Mouse (Mus musculus) limb, embryonic 15.5 days (tissue): ENCODE results near the gene Sirt1. TPM values are rescaled to one million over a fixed set of nuclear protein-coding genes. Genes with fewer than 3 reads are reported as not detected.
"Not testable (repeated sequence)": the region's sequence is repeated elsewhere in the genome, so short reads cannot be mapped to it uniquely, and the experiment has no call there.

ENCODE experiments used
- ATAC-seq: fragments of 200-750 bp; cut with Nextera tagmentation; 2 replicates; pipeline ENCODE4 v1.8.0; 2017; ENCODE audit warnings: low read depth, moderate TSS enrichment; ENCODE audit not compliant: insufficient number of reproducible peaks, low FRiP score, low TSS enrichment
- H3K27ac ChIP-seq: fragments of 300-500 bp; sonication (generic); 2 replicates; pipeline ENCODE4 v1.5.1; 2015; ENCODE audit warnings: moderate library complexity, mild to moderate bottlenecking, inconsistent platforms
- H3K27me3 ChIP-seq: fragments of 300-500 bp; sonication (generic); 2 replicates; pipeline ENCODE4 v1.6.1; 2015; ENCODE audit warnings: inconsistent platforms
- H3K36me3 ChIP-seq: fragments of 300-500 bp; sonication (generic); 2 replicates; pipeline ENCODE4 v1.6.1; 2015; ENCODE audit warnings: inconsistent platforms
- H3K4me1 ChIP-seq: fragments of 300-500 bp; sonication (generic); 2 replicates; pipeline ENCODE4 v1.6.1; 2015; ENCODE audit warnings: inconsistent platforms
- H3K4me2 ChIP-seq: fragments of 300-500 bp; sonication (generic); 2 replicates; pipeline ENCODE4 v1.6.1; 2015; ENCODE audit warnings: mild to moderate bottlenecking, inconsistent platforms
- H3K4me3 ChIP-seq: fragments of 300-500 bp; sonication (generic); 2 replicates; pipeline ENCODE4 v1.5.1; 2015; ENCODE audit warnings: mild to moderate bottlenecking, inconsistent platforms
- H3K9ac ChIP-seq: fragments of 300-500 bp; sonication (generic); 2 replicates; pipeline ENCODE4 v1.6.1; 2015; ENCODE audit warnings: inconsistent platforms
- H3K9me3 ChIP-seq: fragments of 300-500 bp; sonication (generic); 2 replicates; pipeline ENCODE4 v1.6.1; 2016; ENCODE audit warnings: inconsistent platforms
- WGBS: fragments of 180-500 bp; shearing (Covaris S2); methylation state at CpG from one replicate; pipeline ENCODE4 v1.1.7; 2015; 5-methylcytosine and 5-hydroxymethylcytosine counted together
- polyA plus RNA-seq: library from polyadenylated mRNA; unstranded; fragments of >200 nt; fragmentation: Nextera tagmentation; extraction: Ambion mirVana; gene quantifications from 2 replicates; pipeline ENCODE4 v1.2.1, GENCODE M21; 2015

Sirt1 gene
- polyA plus RNA-seq, 1 experiment from 2014 or later, result 4.8 TPM

DNA sequence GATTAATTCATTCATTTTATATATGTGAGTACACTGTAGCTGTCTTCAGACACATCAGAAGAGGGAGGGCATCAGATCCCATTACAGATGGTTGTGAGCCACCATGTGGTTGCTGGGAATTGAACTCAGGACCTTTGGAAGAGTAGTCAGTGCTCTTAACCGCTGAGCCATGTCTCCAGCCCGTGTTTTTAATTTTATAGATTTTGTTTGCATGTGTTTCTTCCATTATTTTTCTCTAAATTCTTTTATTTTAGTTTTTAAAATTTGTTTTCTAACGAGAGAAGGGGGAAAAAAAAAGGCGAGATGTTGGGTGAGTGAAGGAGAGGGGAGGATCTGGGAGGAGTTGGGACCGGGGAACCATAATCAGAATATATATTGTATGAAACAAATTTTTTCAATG is 4.4 kb upstream of the Sirt1 start:
- Histone ChIP-seq H3K4me2 (peak overlapping the region; percentile 72), H3K4me3 (peak overlapping the region; percentile 58)
- H3K9me3 ChIP-seq, H3K9ac ChIP-seq, H3K27me3 ChIP-seq, H3K4me1 ChIP-seq, H3K27ac ChIP-seq, H3K36me3 ChIP-seq, ATAC-seq: not testable (repeated sequence)
- 17% methylated on average over 5 of the region's 5 CpGs for WGBS

DNA sequence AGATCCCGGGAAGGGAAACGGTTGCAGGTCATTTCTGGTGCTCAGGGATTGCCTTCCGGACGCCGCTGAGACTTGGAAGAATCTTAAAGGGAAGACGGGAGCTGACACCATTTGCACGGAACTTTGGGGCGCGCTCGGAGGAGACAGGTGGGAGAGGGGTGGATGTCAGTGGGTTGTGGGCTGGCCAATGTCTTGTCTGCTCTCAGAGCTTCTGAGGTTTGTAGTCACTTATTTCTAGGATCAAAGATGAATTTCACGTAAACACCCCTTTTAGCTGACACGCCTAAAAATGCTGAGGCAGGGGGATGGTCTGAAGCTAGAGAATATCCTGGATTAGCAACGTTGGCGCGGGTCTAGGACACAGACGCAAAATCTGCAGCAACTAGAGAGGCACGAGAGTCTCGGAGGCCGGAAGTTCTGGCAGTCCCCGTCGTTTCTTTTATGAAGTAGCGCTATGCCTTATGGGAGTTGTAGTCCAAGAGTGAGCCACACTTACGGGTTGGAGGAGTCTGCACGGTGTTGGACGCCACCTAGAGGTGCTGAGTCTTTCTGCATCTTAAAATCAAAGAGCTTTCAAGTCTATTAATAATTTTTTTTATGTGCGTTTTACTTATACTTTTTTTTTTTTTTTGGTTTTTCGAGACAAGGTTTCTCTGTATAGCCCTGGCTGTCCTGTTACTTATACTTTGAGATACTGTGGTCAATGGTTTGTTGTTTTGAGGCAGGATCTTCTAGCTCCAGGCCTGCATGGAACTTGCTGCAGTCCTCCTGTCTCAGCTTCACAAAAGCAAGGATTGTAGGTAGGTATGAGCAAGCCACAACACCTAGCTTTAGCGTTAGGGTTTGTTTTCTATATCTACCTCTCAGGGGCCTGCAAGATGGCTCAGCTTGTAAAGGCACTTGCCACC is 1.1 kb upstream of the Sirt1 start, which contains the start of gene Dnajc12:
Gene Dnajc12, plus strand, starts transcription at position 72 of the 908 bp plus-strand sequence.
- Histone ChIP-seq H3K36me3 (no peaks in the 10 kb centered on the region), H3K9me3 (no peaks in the 10 kb centered on the region), H3K4me2 (peak within 1 kb of the TSS; percentile 85), H3K27ac (peak within 1 kb of the TSS; percentile 71), H3K27me3 (0 out of 2 replicates have a peak, but pooled peaks cover 3% of the 10 kb centered on the region), H3K9ac (peak within 1 kb of the TSS; percentile 51), H3K4me1 (peaks cover 9% of the 10 kb centered on the region; the same call in 1 of the 2 replicates), H3K4me3 (peak within 1 kb of the TSS; percentile 49)
- WGBS, result 1% methylated on average over 28 of the region's 28 CpGs
- ATAC-seq, result peak; percentile 89

DNA sequence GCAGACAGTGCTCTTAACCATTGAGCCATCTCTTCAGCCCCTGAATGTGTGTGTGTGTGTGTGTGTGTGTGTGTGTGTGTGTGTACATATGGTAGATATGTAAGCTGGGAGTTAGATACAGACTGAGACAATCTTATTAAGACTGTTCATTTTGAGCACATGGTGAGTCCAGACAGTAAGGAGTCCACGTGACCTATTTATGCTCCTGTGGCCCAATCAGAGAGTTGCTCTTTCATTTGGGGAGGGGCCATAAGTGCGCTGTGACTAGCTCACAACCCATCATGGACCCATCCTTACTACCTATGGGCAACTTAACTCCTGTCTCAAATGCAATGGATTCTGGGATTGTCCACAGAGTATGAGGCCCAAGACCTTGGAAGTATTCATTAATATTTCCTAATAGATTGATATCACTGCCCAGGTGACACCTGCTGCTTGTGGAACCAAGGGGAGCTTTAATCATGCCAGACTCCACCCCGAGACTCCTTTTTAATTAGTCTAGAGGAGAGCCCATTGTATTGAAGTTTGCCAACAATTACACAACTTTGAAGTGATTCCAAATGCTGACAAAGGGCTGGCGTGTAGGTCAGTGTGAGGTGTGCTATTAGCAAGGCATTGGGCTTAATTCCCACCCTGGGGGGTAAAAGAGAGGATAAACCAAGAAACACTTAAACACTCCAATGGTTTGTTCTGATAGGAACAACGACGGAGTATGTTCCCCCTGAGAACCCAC is 2.4 kb downstream of the Sirt1 start:
- H3K27ac ChIP-seq, result no peak overlapping the region
- H3K4me2 ChIP-seq, result no peak overlapping the region
- 60% methylated on average over 6 of the region's 6 CpGs for WGBS
- no peaks in the 10 kb centered on the region for H3K9me3 ChIP-seq
- H3K4me3 ChIP-seq, result no peak overlapping the region
- no peak for ATAC-seq
- no peak overlapping the region for H3K9ac ChIP-seq
- 0 out of 2 replicates have a peak, but pooled peaks cover 3% of the 10 kb centered on the region for H3K27me3 ChIP-seq
- H3K36me3 ChIP-seq, result no peaks in the 10 kb centered on the region
- peaks cover 9% of the 10 kb centered on the region; the same call in 1 of the 2 replicates for H3K4me1 ChIP-seq

- WGBS, result 21% methylated on average over 9 of the region's 9 CpGs
- no peak overlapping the region for H3K4me2 ChIP-seq
- no peak for ATAC-seq
- no peak overlapping the region for H3K27ac ChIP-seq
- H3K9ac ChIP-seq, result no peak overlapping the region
- no peaks in the 10 kb centered on the region for H3K9me3 ChIP-seq
- H3K4me3 ChIP-seq, result no peak overlapping the region
- H3K4me1 ChIP-seq, result peaks cover 9% of the 10 kb centered on the region; the same call in 1 of the 2 replicates
- 0 out of 2 replicates have a peak, but pooled peaks cover 3% of the 10 kb centered on the region for H3K27me3 ChIP-seq
- no peaks in the 10 kb centered on the region for H3K36me3 ChIP-seq
Measured at GRCm38 (mm10) chr10:63377468-63377867, 4.0 kb downstream of the Sirt1 start.

DNA sequence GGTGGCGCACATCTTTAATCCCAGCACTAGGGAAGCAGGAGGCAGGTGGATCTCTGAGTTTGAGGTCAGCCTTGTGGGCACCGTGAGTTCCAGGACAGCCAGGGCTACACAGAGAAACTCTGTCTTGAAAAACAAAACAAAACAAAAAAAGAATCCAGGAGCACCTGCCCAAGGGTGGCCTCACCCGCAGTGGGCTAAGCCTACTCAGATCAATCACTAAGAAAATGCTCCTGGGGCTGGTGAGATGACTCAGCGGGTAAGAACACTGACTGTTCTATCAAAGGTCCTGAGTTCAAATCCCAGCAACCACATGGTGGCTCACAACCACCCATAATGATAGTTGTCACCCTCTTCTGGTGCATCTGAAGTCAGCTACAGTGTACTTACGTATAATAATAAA is 5.2 kb downstream of the Sirt1 start:
- no peak overlapping the region for H3K4me2 ChIP-seq
- H3K4me1 ChIP-seq, result peaks cover 2% of the 10 kb centered on the region; the same call in 1 of the 2 replicates
- 85% methylated on average over 5 of the region's 5 CpGs for WGBS
- H3K27me3 ChIP-seq, result 0 out of 2 replicates have a peak, but pooled peaks cover 2% of the 10 kb centered on the region
- H3K36me3 ChIP-seq, result no peaks in the 10 kb centered on the region
- no peak for ATAC-seq
- H3K27ac ChIP-seq, result no peak overlapping the region
- H3K9ac ChIP-seq, result no peak overlapping the region
- H3K4me3 ChIP-seq, result no peak overlapping the region
- no peaks in the 10 kb centered on the region for H3K9me3 ChIP-seq

DNA sequence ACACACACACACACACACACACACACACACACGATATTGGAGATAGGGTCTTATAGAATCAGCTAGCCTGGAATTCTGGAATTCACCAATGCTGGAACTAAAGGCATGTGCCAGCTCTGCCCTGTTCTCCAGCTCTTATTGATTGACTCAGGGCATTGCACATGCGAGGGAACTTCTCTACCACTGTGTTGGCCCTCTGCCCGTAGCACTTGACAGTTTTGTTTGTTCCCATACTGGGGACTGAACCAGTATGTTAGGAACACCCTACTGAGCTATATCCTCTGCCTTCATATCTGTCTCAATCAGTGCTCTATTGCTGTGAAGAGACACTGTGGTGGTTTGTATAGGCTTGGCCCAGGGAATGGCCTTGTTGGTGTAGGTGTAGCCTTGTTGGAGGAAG is 13.5 kb downstream of the Sirt1 start:
- H3K4me1 ChIP-seq, result no peaks in the 10 kb centered on the region
- no peak for ATAC-seq
- no peak overlapping the region for H3K4me2 ChIP-seq
- no peak overlapping the region for H3K4me3 ChIP-seq
- 73% methylated on average over 3 of the region's 3 CpGs for WGBS
- no peak overlapping the region for H3K9ac ChIP-seq
- H3K27ac ChIP-seq, result no peak overlapping the region
- H3K36me3 ChIP-seq, result no peaks in the 10 kb centered on the region
- no peaks in the 10 kb centered on the region for H3K9me3 ChIP-seq
- H3K27me3 ChIP-seq, result no peaks in the 10 kb centered on the region

DNA sequence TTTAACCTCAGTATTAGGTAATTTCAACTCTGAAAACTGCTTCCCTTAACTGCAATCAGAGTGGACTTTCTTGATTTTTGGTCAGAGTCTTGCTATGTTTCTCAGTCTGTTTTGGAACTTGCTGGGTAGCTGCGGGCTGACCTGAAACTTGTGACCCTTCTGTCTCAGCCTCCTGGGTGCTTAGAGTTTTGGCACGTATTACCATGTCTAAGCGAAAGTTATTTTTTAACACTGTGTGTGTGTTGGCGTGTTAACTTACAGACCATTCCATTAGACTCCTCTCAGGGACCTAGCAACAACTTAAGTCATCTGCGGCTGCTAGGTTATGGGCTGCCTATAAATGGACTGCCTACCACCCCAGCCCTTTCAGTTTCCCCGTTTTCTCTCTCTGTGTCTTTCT is 14.1 kb downstream of the Sirt1 start:
- no peaks in the 10 kb centered on the region for H3K36me3 ChIP-seq
- no peak overlapping the region for H3K27ac ChIP-seq
- WGBS, result 66% methylated on average over 6 of the region's 6 CpGs
- H3K4me2 ChIP-seq, result no peak overlapping the region
- H3K27me3 ChIP-seq, result no peaks in the 10 kb centered on the region
- no peak for ATAC-seq
- H3K4me3 ChIP-seq, result no peak overlapping the region
- no peaks in the 10 kb centered on the region for H3K9me3 ChIP-seq
- H3K9ac ChIP-seq, result no peak overlapping the region
- no peaks in the 10 kb centered on the region for H3K4me1 ChIP-seq

GRCm38 (mm10) chr10:63365918-63366455 is 15.5 kb downstream of the Sirt1 start:
- no peak overlapping the region for H3K4me2 ChIP-seq
- no peak overlapping the region for H3K4me3 ChIP-seq
- ATAC-seq, result no peak
- no peaks in the 10 kb centered on the region for H3K9me3 ChIP-seq
- no peaks in the 10 kb centered on the region for H3K36me3 ChIP-seq
- WGBS, result 68% methylated on average over 7 of the region's 7 CpGs
- no peaks in the 10 kb centered on the region for H3K27me3 ChIP-seq
- no peak overlapping the region for H3K9ac ChIP-seq
- H3K4me1 ChIP-seq, result no peaks in the 10 kb centered on the region
- H3K27ac ChIP-seq, result no peak overlapping the region

- H3K27ac ChIP-seq, result no peak overlapping the region
- no peaks in the 10 kb centered on the region for H3K27me3 ChIP-seq
- H3K4me1 ChIP-seq, result no peaks in the 10 kb centered on the region
- no peak overlapping the region for H3K4me2 ChIP-seq
- H3K36me3 ChIP-seq, result no peaks in the 10 kb centered on the region
- no peak overlapping the region for H3K4me3 ChIP-seq
- H3K9ac ChIP-seq, result no peak overlapping the region
- no peaks in the 10 kb centered on the region for H3K9me3 ChIP-seq
- no peak for ATAC-seq
- 52% methylated on average over 1 of the region's 1 CpGs for WGBS
Measured at GRCm38 (mm10) chr10:63360502-63360901, 21.0 kb downstream of the Sirt1 start.

GRCm38 (mm10) chr10:63352111-63352510 is 29.4 kb downstream of the Sirt1 start:
- Histone ChIP-seq H3K27ac (no peak overlapping the region), H3K9me3 (no peaks in the 10 kb centered on the region), H3K9ac (no peak overlapping the region), H3K4me1 (no peaks in the 10 kb centered on the region), H3K27me3 (no peaks in the 10 kb centered on the region), H3K36me3 (no peaks in the 10 kb centered on the region), H3K4me3 (no peak overlapping the region), H3K4me2 (no peak overlapping the region)
- no peak for ATAC-seq
- WGBS, result 78% methylated on average over 5 of the region's 5 CpGs

GRCm38 (mm10) chr10:63351099-63351498 is 30.4 kb downstream of the Sirt1 start:
- H3K27ac ChIP-seq, H3K27me3 ChIP-seq, H3K36me3 ChIP-seq, H3K4me2 ChIP-seq, H3K4me3 ChIP-seq, H3K9ac ChIP-seq, ATAC-seq, H3K9me3 ChIP-seq, H3K4me1 ChIP-seq: not testable (repeated sequence)
- WGBS, result 79% methylated on average over 7 of the region's 7 CpGs

GRCm38 (mm10) chr10:63350666-63351065 is 30.8 kb downstream of the Sirt1 start:
- 83% methylated on average over 7 of the region's 7 CpGs for WGBS
- Histone ChIP-seq H3K9ac (no peak overlapping the region), H3K4me3 (no peak overlapping the region)

More at GRCm38 (mm10) chr10:63350666-63351065, 30.8 kb downstream of the Sirt1 start:
- H3K27ac ChIP-seq, result no peak overlapping the region
- H3K4me2 ChIP-seq, result no peak overlapping the region
- ATAC-seq, result no peak
- H3K4me1 ChIP-seq, result no peaks in the 10 kb centered on the region
- no peaks in the 10 kb centered on the region for H3K36me3 ChIP-seq
- H3K27me3 ChIP-seq, result no peaks in the 10 kb centered on the region
- H3K9me3 ChIP-seq, result no peaks in the 10 kb centered on the region
